ENCODE assay signal across 15 mouse cellular contexts in genomic region chr10:111594171-111594570, GRCm38 (mm10).
DNase-seq lines count a peak whose midpoint lies in the region; ATAC-seq and TF ChIP-seq lines count a peak whose summit lies in the region.
"Had no signal": no experiment of that assay in that cellular context is flagged by ENCODE, and none has a peak within 500 bp of the region (broad histone marks: within the 10 kb centered on the region; RNA-seq: fewer than 3 reads in every experiment).

No protein-coding gene starts in this region.

- no peak for TF ChIP-seq CTCF in cerebellum, adult 2 months (IDR thresholded peaks at IDR 0.05; ENCODE audit: borderline replicate concordance, insufficient read depth, low read depth, low read length)

- WGBS in midbrain, embryonic 10.5 days: 95% methylated on average over 11 of the region's 11 CpGs
- WGBS in midbrain, embryonic 15.5 days: 91% methylated on average over 11 of the region's 11 CpGs
- WGBS in cerebellum, adult 2 months: 95% methylated on average over 11 of the region's 11 CpGs

- peaks cover 27% of the 10 kb centered on the region for H3K4me1 ChIP-seq in erythroblast, embryonic 14.5 days (ENCODE audit: control insufficient read depth)
- 0 out of 2 replicates have a peak, but pooled peaks cover 6% of the 10 kb centered on the region for H3K4me1 ChIP-seq in midbrain, embryonic 10.5 days
- H3K4me1 ChIP-seq in midbrain, embryonic 15.5 days: 0 out of 2 replicates have a peak, but pooled peaks cover 7% of the 10 kb centered on the region
- H3K4me1 ChIP-seq in cerebellum, adult 2 months (ENCODE audit: control insufficient read depth, insufficient read depth, low read length): no peaks in the 10 kb centered on the region

- H3K27ac ChIP-seq in midbrain, embryonic 10.5 days (replicated peaks): 0 out of 2 replicates have a peak overlapping the region, but pooled peaks have one; percentile 17
- no peak overlapping the region for H3K27ac ChIP-seq in midbrain, embryonic 15.5 days
- no peak overlapping the region for H3K27ac ChIP-seq in cerebellum, adult 2 months (ENCODE audit: insufficient read depth, low read length)
- H3K27ac ChIP-seq: limb, embryonic 12.5 days had no signal

- H3K27me3 ChIP-seq in erythroblast, embryonic 14.5 days (ENCODE audit: control insufficient read depth): no peaks in the 10 kb centered on the region
- no peaks in the 10 kb centered on the region for H3K27me3 ChIP-seq in midbrain, embryonic 10.5 days (ENCODE audit: low read depth, poor library complexity, severe bottlenecking)
- no peaks in the 10 kb centered on the region for H3K27me3 ChIP-seq in midbrain, embryonic 15.5 days (replicated peaks)
- H3K27me3 ChIP-seq in cerebellum, adult 2 months (ENCODE audit: control insufficient read depth, insufficient read depth, low read length): no peaks in the 10 kb centered on the region
- H3K27me3 ChIP-seq: limb, embryonic 12.5 days had no signal

- ATAC-seq in erythroblast, adult 5-6 weeks (replicated peaks; ENCODE audit: low FRiP score, poor library complexity, severe bottlenecking): no peak
- ATAC-seq in midbrain, embryonic 15.5 days (replicated peaks): no peak
- ATAC-seq in monocyte, adult 5-6 weeks (replicated peaks; ENCODE audit: insufficient number of reproducible peaks, low FRiP score, low TSS enrichment, poor library complexity, severe bottlenecking): no peak
- ATAC-seq: activated CD4-positive, CD25-positive, alpha-beta regulatory T cell, adult 4 months had no signal

- H3K4me3 ChIP-seq in erythroblast, embryonic 14.5 days (replicated peaks): peak overlapping the region; percentile 56
- H3K4me3 ChIP-seq in midbrain, embryonic 10.5 days: peak overlapping the region; percentile 16
- H3K4me3 ChIP-seq in midbrain, embryonic 15.5 days: no peak overlapping the region
- no peak overlapping the region for H3K4me3 ChIP-seq in cerebellum, adult 2 months (replicated peaks; ENCODE audit: insufficient read depth, low read depth, low read length)
- H3K4me3 ChIP-seq: limb, embryonic 12.5 days; myocyte had no signal

- no peak for DNase-seq in midbrain, embryonic 10.5 days (ENCODE audit: low spot score)
- peak; percentile 31 for DNase-seq in heart, postnatal 4 days
- no peak for DNase-seq in adrenal gland, adult 2 months
- DNase-seq in cerebellum, adult 2 months: no peak
- DNase-seq: cerebellum, adult 9-10 months; kidney, adult 18-20 months; layer of hippocampus, postnatal 36 days; right cerebral cortex, postnatal 4 days had no signal

- H3K4me2 ChIP-seq in midbrain, embryonic 15.5 days: no peak overlapping the region
- H3K4me2 ChIP-seq: limb, embryonic 12.5 days had no signal

- 0 out of 2 replicates have a peak, but pooled peaks cover 2% of the 10 kb centered on the region for H3K9me3 ChIP-seq in erythroblast, embryonic 14.5 days (ENCODE audit: control insufficient read depth, low read length)
- no peaks in the 10 kb centered on the region for H3K9me3 ChIP-seq in midbrain, embryonic 10.5 days (replicated peaks)
- H3K9me3 ChIP-seq in midbrain, embryonic 15.5 days: no peaks in the 10 kb centered on the region
- H3K9me3 ChIP-seq: limb, embryonic 12.5 days had no signal

- no peak overlapping the region for H3K9ac ChIP-seq in midbrain, embryonic 15.5 days
- H3K9ac ChIP-seq: limb, embryonic 12.5 days had no signal

- H3K36me3 ChIP-seq in erythroblast, embryonic 14.5 days (ENCODE audit: control insufficient read depth): no peaks in the 10 kb centered on the region
- no peaks in the 10 kb centered on the region for H3K36me3 ChIP-seq in midbrain, embryonic 10.5 days
- no peaks in the 10 kb centered on the region for H3K36me3 ChIP-seq in midbrain, embryonic 15.5 days (replicated peaks)
- H3K36me3 ChIP-seq: limb, embryonic 12.5 days had no signal

- no peak for TF ChIP-seq POLR2A in cerebellum, adult 2 months (IDR thresholded peaks at IDR 0.05; ENCODE audit: borderline replicate concordance, insufficient read depth, low read length)

Comparison
In these comparisons a context has a peak if more than half of its experiments do, and no peak if none do; other contexts are left out.
1. H3K4me3 ChIP-seq: peak in erythroblast, embryonic 14.5 days (single experiment) and midbrain, embryonic 10.5 days (single experiment); none in midbrain, embryonic 15.5 days (single experiment) and cerebellum, adult 2 months (single experiment).